Mouse (Mus musculus) kidney, embryonic 14.5 days (tissue): Measurements from ENCODE around the gene Med8. TPM values are rescaled to one million over a fixed set of nuclear protein-coding genes. Genes with fewer than 3 reads are reported as not detected.

Experiments used
- ATAC-seq: fragments of 200-750 bp; cut with Nextera tagmentation; 2 replicates; pipeline ENCODE4 v1.8.0; 2017; ENCODE audit warnings: moderate number of reproducible peaks, mild to moderate bottlenecking, moderate TSS enrichment, moderate library complexity; ENCODE audit not compliant: low FRiP score, low TSS enrichment
- H3K27ac ChIP-seq: fragments of 300-500 bp; sonication (generic); 2 replicates; pipeline ENCODE4 v1.5.1; 2014; ENCODE audit warnings: low read depth, mild to moderate bottlenecking, low read length, moderate library complexity, mixed read lengths
- H3K27me3 ChIP-seq: fragments of 300-500 bp; sonication (generic); 2 replicates; pipeline ENCODE4 v1.6.1; 2014; ENCODE audit warnings: mild to moderate bottlenecking, low read length; ENCODE audit not compliant: control insufficient read depth, insufficient read depth
- H3K36me3 ChIP-seq: fragments of 300-500 bp; sonication (generic); 2 replicates; pipeline ENCODE4 v1.6.1; 2014; ENCODE audit warnings: low read length, mixed read lengths; ENCODE audit not compliant: control insufficient read depth, insufficient read depth
- H3K4me1 ChIP-seq: fragments of 300-500 bp; sonication (generic); 2 replicates; pipeline ENCODE4 v1.6.1; 2014; ENCODE audit warnings: low read length, mixed read lengths; ENCODE audit not compliant: control insufficient read depth, insufficient read depth
- H3K4me2 ChIP-seq: fragments of 300-500 bp; sonication (generic); replicated peaks from 2 replicates; pipeline ENCODE4 v1.6.1; 2014; ENCODE audit warnings: low read depth, mild to moderate bottlenecking, low read length
- H3K4me3 ChIP-seq: fragments of 300-500 bp; sonication (generic); 2 replicates; pipeline ENCODE4 v1.5.1; 2014; ENCODE audit warnings: mild to moderate bottlenecking, low read length
- H3K9ac ChIP-seq: fragments of 300-500 bp; sonication (generic); 2 replicates; pipeline ENCODE4 v1.6.1; 2014; ENCODE audit warnings: low read depth, mild to moderate bottlenecking, low read length, moderate library complexity
- H3K9me3 ChIP-seq: fragments of 300-500 bp; sonication (generic); 2 replicates; pipeline ENCODE4 v1.6.1; 2016; ENCODE audit warnings: low read length; ENCODE audit not compliant: control insufficient read depth
- WGBS: fragments of 180-500 bp; shearing (Covaris S2); extraction: QIAGEN DNeasy Blood & Tissue Kit; methylation state at CpG from one replicate; pipeline ENCODE4 v1.1.7; 2014; 5-methylcytosine and 5-hydroxymethylcytosine counted together
- polyA plus RNA-seq: library from polyadenylated mRNA; unstranded; fragments of >200 nt; fragmentation: Nextera tagmentation; extraction: Ambion mirVana; gene quantifications from 2 replicates; pipeline ENCODE4 v1.2.1, GENCODE M21; 2014

Gene Med8
- polyA plus RNA-seq, 1 experiment from 2014 or later = 103 TPM

DNA sequence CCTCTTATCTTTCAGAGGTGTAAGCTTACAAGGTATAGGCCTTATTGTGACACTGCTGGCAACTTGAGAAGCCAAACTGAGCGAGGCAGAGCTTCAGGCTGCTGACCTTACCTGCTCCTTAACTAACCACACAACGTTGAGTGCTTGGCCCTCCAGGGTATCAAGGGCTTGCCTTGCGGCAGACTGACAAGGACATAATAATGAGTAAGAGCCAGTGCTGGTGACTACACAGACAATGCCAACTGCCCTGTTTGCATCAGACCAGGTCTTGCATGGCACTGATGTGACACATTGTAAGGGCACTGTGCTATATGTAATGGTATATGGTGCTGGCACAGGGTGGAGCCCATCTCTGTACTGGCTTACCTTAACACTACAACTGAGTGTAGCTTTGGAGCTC is 40.5 kb upstream of the Med8 start:
- Histone ChIP-seq H3K4me1 (no peaks in the 10 kb centered on the region), H3K9me3 (no peaks in the 10 kb centered on the region), H3K36me3 (peaks cover 71% of the 10 kb centered on the region), H3K27ac (no peak overlapping the region), H3K4me3 (no peak overlapping the region), H3K4me2 (no peak overlapping the region), H3K9ac (no peak overlapping the region), H3K27me3 (no peaks in the 10 kb centered on the region)
- WGBS = 72% methylated on average over 3 of the region's 3 CpGs
- no peak for ATAC-seq

GRCm38 (mm10) chr4:118371822-118372221 is 37.3 kb upstream of the Med8 start:
- WGBS = 92% methylated on average over 13 of the region's 13 CpGs
- H3K4me1 ChIP-seq = no peaks in the 10 kb centered on the region
- H3K36me3 ChIP-seq = peaks cover 79% of the 10 kb centered on the region
- no peak overlapping the region for H3K4me2 ChIP-seq
- H3K9ac ChIP-seq = no peak overlapping the region
- no peaks in the 10 kb centered on the region for H3K27me3 ChIP-seq
- H3K27ac ChIP-seq = no peak overlapping the region
- no peak overlapping the region for H3K4me3 ChIP-seq
- no peaks in the 10 kb centered on the region for H3K9me3 ChIP-seq
- no peak for ATAC-seq

DNA sequence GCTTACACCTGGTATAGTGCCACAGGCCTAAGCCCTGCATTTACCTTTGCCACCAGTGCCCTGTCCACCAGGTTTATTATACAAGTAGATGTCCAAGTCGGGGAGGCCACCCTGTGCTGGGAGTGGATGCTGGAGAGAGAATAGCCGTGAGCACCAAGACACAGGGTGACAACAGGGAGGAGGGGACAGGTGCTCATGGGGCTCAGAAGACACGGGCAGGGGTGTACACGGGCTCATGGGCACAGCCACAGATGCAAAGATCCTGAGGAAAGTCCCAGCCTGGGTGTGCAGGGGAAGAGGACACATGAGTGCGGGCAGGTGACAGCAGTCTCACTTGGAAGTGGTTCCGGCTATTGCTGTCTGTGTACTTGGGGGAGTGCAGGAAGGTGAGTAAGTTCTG is 33.1 kb upstream of the Med8 start:
- H3K4me2 ChIP-seq = no peak overlapping the region
- no peaks in the 10 kb centered on the region for H3K4me1 ChIP-seq
- no peak for ATAC-seq
- H3K27ac ChIP-seq = no peak overlapping the region
- no peaks in the 10 kb centered on the region for H3K9me3 ChIP-seq
- no peak overlapping the region for H3K4me3 ChIP-seq
- H3K9ac ChIP-seq = no peak overlapping the region; the same call in 1 of the 2 replicates
- peaks cover 93% of the 10 kb centered on the region for H3K36me3 ChIP-seq
- 93% methylated on average over 6 of the region's 6 CpGs for WGBS
- H3K27me3 ChIP-seq = no peaks in the 10 kb centered on the region

DNA sequence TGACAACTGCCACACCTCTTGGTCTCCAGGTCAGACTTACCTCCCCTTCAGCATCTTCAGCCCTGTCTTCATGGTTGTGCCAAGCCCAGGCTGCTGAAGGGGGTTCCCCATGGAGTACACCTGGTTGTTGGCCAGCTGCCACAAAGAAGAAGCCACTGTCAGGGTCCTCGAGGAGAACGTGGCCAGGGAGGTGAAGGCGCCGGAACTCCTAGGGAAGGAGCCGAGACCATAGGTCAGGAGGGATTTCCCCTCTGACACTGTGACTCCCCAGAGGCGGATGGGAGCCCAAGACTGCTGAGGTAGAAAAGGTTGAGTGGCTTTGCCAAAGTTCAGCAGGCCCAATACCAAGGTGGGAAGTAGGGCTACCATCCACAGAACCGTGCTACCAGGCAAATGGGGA is 25.9 kb upstream of the Med8 start:
- H3K36me3 ChIP-seq = peaks cover 87% of the 10 kb centered on the region
- H3K9ac ChIP-seq = no peak overlapping the region
- H3K4me1 ChIP-seq = no peaks in the 10 kb centered on the region
- 93% methylated on average over 7 of the region's 7 CpGs for WGBS
- no peak for ATAC-seq
- H3K9me3 ChIP-seq = no peaks in the 10 kb centered on the region
- no peak overlapping the region for H3K4me2 ChIP-seq
- no peak overlapping the region for H3K27ac ChIP-seq
- H3K4me3 ChIP-seq = no peak overlapping the region
- H3K27me3 ChIP-seq = no peaks in the 10 kb centered on the region

DNA sequence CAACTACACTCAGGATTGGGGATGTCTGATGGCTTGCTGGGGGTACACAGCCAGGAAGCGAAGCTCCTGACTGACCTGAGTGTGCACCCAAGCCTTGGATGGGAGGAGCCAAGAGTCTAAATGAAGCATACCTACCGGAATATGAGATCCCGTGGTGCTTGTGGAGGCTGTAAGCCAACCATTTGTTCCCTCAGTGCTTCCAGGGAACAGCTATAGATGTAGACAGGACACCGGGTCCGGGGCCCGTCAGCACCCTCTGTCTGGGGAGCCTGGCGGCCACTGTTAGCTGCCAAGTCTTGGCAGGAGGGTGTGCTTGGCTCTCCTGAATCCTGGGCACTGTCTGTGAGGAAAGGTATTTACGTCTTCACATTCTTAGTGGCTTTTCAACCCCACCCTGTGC is 21.8 kb upstream of the Med8 start:
- Histone ChIP-seq H3K9ac (no peak overlapping the region), H3K36me3 (peaks cover 100% of the 10 kb centered on the region), H3K4me3 (no peak overlapping the region), H3K4me1 (no peaks in the 10 kb centered on the region), H3K4me2 (no peak overlapping the region), H3K27me3 (no peaks in the 10 kb centered on the region), H3K27ac (no peak overlapping the region), H3K9me3 (no peaks in the 10 kb centered on the region)
- ATAC-seq = no peak
- 89% methylated on average over 8 of the region's 8 CpGs for WGBS

DNA sequence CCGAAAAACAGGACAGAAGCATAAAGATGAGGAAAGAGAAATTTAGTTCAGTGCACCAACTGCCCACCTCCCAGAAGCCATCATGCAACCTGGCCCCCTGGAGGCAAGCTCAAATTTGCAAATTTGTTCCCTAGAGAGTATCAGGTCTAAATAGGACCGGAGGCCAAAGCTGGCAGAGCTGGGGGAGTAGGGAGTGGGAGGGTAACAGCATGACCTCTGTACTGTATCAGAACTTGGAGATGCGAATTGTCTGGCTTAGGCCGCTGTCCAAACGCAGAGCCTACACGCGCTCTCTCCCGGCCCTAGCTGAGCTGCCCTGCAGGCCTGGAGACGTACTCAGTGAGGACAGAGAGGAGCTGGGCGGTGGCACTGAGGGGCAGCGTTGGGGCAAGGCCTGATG is 19.0 kb upstream of the Med8 start:
- H3K27ac ChIP-seq = no peak overlapping the region
- no peaks in the 10 kb centered on the region for H3K4me1 ChIP-seq
- WGBS = 83% methylated on average over 11 of the region's 11 CpGs

GRCm38 (mm10) chr4:118394505-118394904 is 14.6 kb upstream of the Med8 start:
- no peaks in the 10 kb centered on the region for H3K9me3 ChIP-seq
- H3K4me2 ChIP-seq = no peak overlapping the region
- no peaks in the 10 kb centered on the region for H3K4me1 ChIP-seq
- no peaks in the 10 kb centered on the region for H3K27me3 ChIP-seq
- H3K9ac ChIP-seq = no peak overlapping the region
- no peak overlapping the region for H3K27ac ChIP-seq
- no peak overlapping the region for H3K4me3 ChIP-seq
- H3K36me3 ChIP-seq = peaks cover 93% of the 10 kb centered on the region
- no peak for ATAC-seq
- 90% methylated on average over 6 of the region's 6 CpGs for WGBS

More for the DNA sequence above, 19.0 kb upstream of the Med8 start:
- Histone ChIP-seq H3K4me3 (no peak overlapping the region), H3K9ac (no peak overlapping the region), H3K4me2 (no peak overlapping the region), H3K36me3 (peaks cover 97% of the 10 kb centered on the region), H3K27me3 (no peaks in the 10 kb centered on the region), H3K9me3 (no peaks in the 10 kb centered on the region)
- no peak for ATAC-seq

DNA sequence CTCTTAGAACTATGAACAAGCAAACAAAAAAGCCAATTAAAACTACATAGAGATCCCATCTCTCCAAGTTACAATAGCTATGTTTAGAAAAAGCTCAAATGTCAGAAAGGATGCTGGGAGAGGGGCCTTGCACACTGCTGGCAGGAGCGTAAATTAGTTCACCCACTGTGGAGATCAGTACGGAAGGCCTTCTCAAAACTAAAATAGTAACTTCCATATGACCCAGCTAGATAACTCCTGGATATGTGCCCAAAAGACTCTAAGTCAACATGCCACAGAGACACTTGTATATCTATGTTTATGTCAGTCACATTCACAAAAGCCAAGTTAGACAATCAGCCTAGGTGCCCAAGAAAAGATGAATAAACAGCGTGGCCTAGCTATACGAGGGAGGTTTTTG is 13.8 kb upstream of the Med8 start:
- WGBS = 70% methylated on average over 4 of the region's 4 CpGs
- ATAC-seq = no peak
- Histone ChIP-seq H3K4me1 (no peaks in the 10 kb centered on the region), H3K36me3 (peaks cover 91% of the 10 kb centered on the region), H3K9me3 (no peaks in the 10 kb centered on the region), H3K27ac (no peak overlapping the region), H3K4me3 (no peak overlapping the region), H3K9ac (no peak overlapping the region), H3K27me3 (no peaks in the 10 kb centered on the region), H3K4me2 (no peak overlapping the region)

GRCm38 (mm10) chr4:118396433-118396832 is 12.7 kb upstream of the Med8 start:
- Histone ChIP-seq H3K4me3 (no peak overlapping the region), H3K9ac (no peak overlapping the region), H3K4me2 (no peak overlapping the region), H3K27ac (no peak overlapping the region), H3K9me3 (no peaks in the 10 kb centered on the region), H3K36me3 (peaks cover 89% of the 10 kb centered on the region), H3K4me1 (no peaks in the 10 kb centered on the region), H3K27me3 (no peaks in the 10 kb centered on the region)
- no peak for ATAC-seq
- WGBS = 57% methylated on average over 3 of the region's 3 CpGs

- WGBS = 95% methylated on average over 6 of the region's 6 CpGs
- Histone ChIP-seq H3K27me3 (no peaks in the 10 kb centered on the region), H3K9ac (no peak overlapping the region)
Observed at GRCm38 (mm10) chr4:118398400-118398799, 10.7 kb upstream of the Med8 start.

More at GRCm38 (mm10) chr4:118398400-118398799, 10.7 kb upstream of the Med8 start:
- peaks cover 88% of the 10 kb centered on the region for H3K36me3 ChIP-seq
- no peak overlapping the region for H3K27ac ChIP-seq
- no peaks in the 10 kb centered on the region for H3K4me1 ChIP-seq
- ATAC-seq = no peak
- no peak overlapping the region for H3K4me3 ChIP-seq
- H3K4me2 ChIP-seq = no peak overlapping the region
- no peaks in the 10 kb centered on the region for H3K9me3 ChIP-seq
